Mouse (Mus musculus) midbrain, embryonic 16.5 days (tissue): Measurements from ENCODE around the gene Vav1. TPM values are rescaled to one million over a fixed set of nuclear protein-coding genes. Genes with fewer than 3 reads are reported as not detected.

Experiments
- ATAC-seq: fragments of 200-750 bp; cut with Nextera tagmentation; 2 replicates; pipeline ENCODE4 v1.8.0; 2017; ENCODE audit warnings: moderate TSS enrichment
- H3K27ac ChIP-seq: fragments of 300-500 bp; sonication (generic); 2 replicates; pipeline ENCODE4 v1.5.1; 2014; ENCODE audit warnings: mild to moderate bottlenecking, low read length, mixed read lengths
- H3K27me3 ChIP-seq: fragments of 300-500 bp; sonication (generic); 2 replicates; pipeline ENCODE4 v1.6.1; 2014; ENCODE audit warnings: low read depth, low read length, mixed read lengths; ENCODE audit not compliant: control insufficient read depth, insufficient read depth
- H3K36me3 ChIP-seq: fragments of 300-500 bp; sonication (generic); 2 replicates; pipeline ENCODE4 v1.6.1; 2014; ENCODE audit warnings: mild to moderate bottlenecking, low read length, moderate library complexity, mixed read lengths; ENCODE audit not compliant: control insufficient read depth, insufficient read depth
- H3K4me1 ChIP-seq: fragments of 300-500 bp; sonication (generic); 2 replicates; pipeline ENCODE4 v1.6.1; 2014; ENCODE audit warnings: mild to moderate bottlenecking, low read length, mixed read lengths; ENCODE audit not compliant: control insufficient read depth, insufficient read depth
- H3K4me2 ChIP-seq: fragments of 300-500 bp; sonication (generic); 2 replicates; pipeline ENCODE4 v1.6.1; 2014; ENCODE audit warnings: mild to moderate bottlenecking, low read length, mixed read lengths
- H3K4me3 ChIP-seq: fragments of 300-500 bp; sonication (generic); 2 replicates; pipeline ENCODE4 v1.5.1; 2014; ENCODE audit warnings: low read depth, mild to moderate bottlenecking, low read length, moderate library complexity, mixed read lengths
- H3K9ac ChIP-seq: fragments of 300-500 bp; sonication (generic); 2 replicates; pipeline ENCODE4 v1.6.1; 2014; ENCODE audit warnings: low read depth, low read length, mixed read lengths
- H3K9me3 ChIP-seq: fragments of 300-500 bp; sonication (generic); replicated peaks from 2 replicates; pipeline ENCODE4 v1.6.1; 2014; ENCODE audit warnings: mild to moderate bottlenecking, low read length, mixed read lengths; ENCODE audit not compliant: control insufficient read depth, poor library complexity, severe bottlenecking
- WGBS: fragments of 180-500 bp; shearing (Covaris S2); extraction: QIAGEN DNeasy Blood & Tissue Kit; methylation state at CpG from one replicate; pipeline ENCODE4 v1.1.7; 2014; 5-methylcytosine and 5-hydroxymethylcytosine counted together
- polyA plus RNA-seq: library from polyadenylated mRNA; unstranded; fragments of >200 nt; fragmentation: Nextera tagmentation; extraction: Ambion mirVana; gene quantifications from 2 replicates; pipeline ENCODE4 v1.2.1, GENCODE M21; 2015

Gene Vav1
- polyA plus RNA-seq, 1 experiment from 2014 or later: 1.3 TPM

DNA sequence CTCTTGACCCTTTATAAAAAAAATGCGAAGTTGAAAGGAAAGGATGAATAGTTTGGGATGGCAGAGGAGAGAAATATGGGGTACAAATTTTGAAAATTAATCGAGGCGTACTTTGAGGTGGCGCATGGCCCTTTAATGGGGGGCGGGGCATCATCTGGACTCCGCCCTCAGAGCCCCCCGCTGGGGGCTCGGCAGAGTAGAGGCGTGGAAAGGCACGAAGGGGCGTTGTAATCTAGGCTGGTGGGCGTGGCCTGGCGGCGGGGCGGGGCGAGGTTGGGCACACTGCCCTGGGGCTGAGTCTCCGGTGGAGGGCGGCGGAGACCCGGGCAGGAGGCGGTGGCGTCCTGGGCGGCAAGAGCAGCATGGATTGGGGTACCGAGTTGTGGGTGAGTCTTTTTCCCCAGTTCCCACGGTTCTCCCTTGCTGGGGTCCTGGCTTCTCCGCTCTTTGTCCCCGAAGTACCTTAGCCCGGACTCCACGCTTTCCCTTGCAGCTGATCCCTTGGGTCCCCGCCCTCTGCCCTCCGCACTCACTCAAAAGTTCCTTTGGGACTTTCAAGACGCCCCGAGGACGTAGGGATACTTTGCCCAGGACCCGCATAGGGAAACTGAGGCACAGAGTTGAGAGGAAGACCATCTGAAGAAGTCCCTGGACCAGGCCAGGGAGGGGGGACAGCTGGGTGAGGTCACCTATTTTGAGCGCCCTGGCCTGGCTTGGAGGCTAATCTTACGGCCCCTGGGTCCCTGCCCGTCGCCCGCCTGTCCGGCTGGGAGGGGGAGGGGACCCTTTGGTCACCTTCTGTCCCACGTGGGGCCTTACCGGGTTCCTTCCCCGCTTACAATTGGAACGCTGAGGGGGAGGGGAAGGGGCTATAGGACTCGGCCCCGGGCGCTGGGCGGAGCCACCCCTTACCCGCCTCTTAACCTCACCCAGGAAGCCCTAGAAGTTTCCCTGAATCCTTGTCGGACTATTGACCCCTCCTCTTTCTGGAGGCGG lies 29.4 kb upstream of the Vav1 start, which contains the start of gene Trip10:
TSS of gene Trip10 (plus strand) at position 270 of the 996 bp plus-strand sequence.
- Histone ChIP-seq H3K36me3 (0 out of 2 replicates have a peak, but pooled peaks cover 2% of the 10 kb centered on the region), H3K9me3 (no peaks in the 10 kb centered on the region), H3K4me3 (peak within 1 kb of the TSS; percentile 53), H3K4me1 (peaks cover 24% of the 10 kb centered on the region), H3K27ac (peak within 1 kb of the TSS; percentile 71), H3K27me3 (no peaks in the 10 kb centered on the region; the same call in 1 of the 2 replicates), H3K4me2 (peak within 1 kb of the TSS; percentile 94), H3K9ac (peak within 1 kb of the TSS; percentile 52)
- under 1% methylated on average over 50 of the region's 52 CpGs for WGBS
- no peak for ATAC-seq

DNA sequence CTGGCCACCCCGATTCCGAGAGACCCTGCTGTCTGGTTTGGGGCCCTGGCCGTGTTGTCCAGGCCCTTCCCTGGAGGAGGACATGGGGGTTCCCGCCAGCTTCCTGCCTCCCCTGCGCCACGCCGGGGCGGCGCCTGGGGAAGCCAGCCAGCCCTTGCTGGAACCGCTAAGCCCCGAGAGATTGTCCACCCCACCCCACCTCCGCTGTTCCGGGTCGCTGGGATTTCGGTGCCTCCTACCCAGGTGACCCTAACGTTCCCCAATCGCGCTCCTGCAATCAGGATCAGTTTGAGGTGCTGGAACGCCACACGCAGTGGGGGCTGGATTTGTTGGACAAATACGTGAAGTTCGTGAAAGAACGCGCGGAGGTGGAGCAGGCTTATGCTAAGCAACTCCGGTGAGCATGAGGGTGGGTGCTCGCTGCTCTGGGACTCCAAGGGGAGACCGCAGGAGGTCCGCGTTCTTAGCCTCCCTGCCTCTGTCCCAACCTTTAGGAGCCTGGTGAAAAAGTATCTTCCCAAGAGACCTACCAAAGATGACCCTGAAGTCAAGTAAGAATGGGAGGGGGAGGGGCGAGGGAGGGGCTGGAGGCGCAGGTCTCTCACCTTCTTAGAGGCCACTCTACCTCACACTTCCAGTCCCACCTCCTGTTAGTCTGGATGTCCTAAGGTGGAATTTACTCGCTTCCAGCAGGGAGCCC lies 28.3 kb upstream of the Vav1 start:
- WGBS: 5% methylated on average over 33 of the region's 33 CpGs
- no peak for ATAC-seq
- no peak overlapping the region for H3K27ac ChIP-seq

DNA sequence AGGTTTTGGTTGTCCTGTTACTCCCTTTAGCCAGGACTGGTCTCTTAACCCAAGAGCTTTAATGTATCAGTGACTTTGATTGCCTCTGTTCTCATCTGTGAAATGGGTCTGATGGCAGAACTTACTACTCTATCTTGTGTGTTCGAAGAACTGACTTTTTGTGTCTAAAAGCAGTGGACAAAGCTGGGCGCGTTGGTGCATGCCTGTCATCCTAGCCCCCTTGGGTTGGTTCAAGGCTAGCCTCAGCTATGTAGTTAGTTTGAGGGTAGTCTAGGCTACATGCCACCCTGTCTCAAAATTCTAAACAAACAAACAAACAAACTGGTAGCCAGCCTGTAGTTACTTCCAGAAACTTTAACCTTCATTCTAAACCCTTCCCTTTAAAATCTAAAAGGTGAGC lies 27.5 kb upstream of the Vav1 start:
- Histone ChIP-seq H3K9me3 (no peaks in the 10 kb centered on the region), H3K4me2 (no peak overlapping the region), H3K27ac (no peak overlapping the region), H3K9ac (no peak overlapping the region), H3K36me3 (0 out of 2 replicates have a peak, but pooled peaks cover 2% of the 10 kb centered on the region), H3K4me3 (no peak overlapping the region), H3K4me1 (peaks cover 23% of the 10 kb centered on the region), H3K27me3 (no peaks in the 10 kb centered on the region; the same call in 1 of the 2 replicates)
- 96% methylated on average over 3 of the region's 3 CpGs for WGBS
- ATAC-seq: no peak

More for the DNA sequence above, 28.3 kb upstream of the Vav1 start:
- Histone ChIP-seq H3K27me3 (no peaks in the 10 kb centered on the region; the same call in 1 of the 2 replicates), H3K4me3 (peak overlapping the region; percentile 53), H3K9ac (peak overlapping the region; percentile 52), H3K4me2 (peak overlapping the region; percentile 94), H3K36me3 (0 out of 2 replicates have a peak, but pooled peaks cover 2% of the 10 kb centered on the region), H3K4me1 (peaks cover 24% of the 10 kb centered on the region), H3K9me3 (no peaks in the 10 kb centered on the region)

DNA sequence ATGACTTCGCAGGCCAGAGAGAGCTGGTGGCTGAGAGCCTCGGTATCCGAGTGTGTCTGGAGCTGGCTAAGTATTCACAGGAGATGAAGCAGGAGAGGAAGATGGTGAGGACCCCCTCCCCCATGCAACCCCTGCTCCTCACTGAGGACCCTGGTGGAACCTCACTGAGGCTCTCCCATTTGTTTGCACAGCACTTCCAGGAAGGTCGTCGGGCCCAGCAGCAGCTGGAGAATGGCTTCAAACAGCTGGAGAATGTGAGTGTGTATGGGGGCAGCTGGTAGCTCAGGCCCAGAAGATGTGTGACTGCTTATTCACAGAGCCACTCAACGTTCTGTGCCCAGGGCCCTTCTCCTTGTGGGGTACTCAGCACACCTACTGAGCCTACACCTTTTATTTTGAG lies 25.6 kb upstream of the Vav1 start:
- Histone ChIP-seq H3K4me1 (peaks cover 17% of the 10 kb centered on the region), H3K9ac (no peak overlapping the region), H3K9me3 (no peaks in the 10 kb centered on the region), H3K27me3 (no peaks in the 10 kb centered on the region; the same call in 1 of the 2 replicates), H3K4me2 (no peak overlapping the region), H3K27ac (no peak overlapping the region), H3K4me3 (no peak overlapping the region), H3K36me3 (0 out of 2 replicates have a peak, but pooled peaks cover 2% of the 10 kb centered on the region)
- no peak for ATAC-seq
- WGBS: 81% methylated on average over 4 of the region's 6 CpGs

DNA sequence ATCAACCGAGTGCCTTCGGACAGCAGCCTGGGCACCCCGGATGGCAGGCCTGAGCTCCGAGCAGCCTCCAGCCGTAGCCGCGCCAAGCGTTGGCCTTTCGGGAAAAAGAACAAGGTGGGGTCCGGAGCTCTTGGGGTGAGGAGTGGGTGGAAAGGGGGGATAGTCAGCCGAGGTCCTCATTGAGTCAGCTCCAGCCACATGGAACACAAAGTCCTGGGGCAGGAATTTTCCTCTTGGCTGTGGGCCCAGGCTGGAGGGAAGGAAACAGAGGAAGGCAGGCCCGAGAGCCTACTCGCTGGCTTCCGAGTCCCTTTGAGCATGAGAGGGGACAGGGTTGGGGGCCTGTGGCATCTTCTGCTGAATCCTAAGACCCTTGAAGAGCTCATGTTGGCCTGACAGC lies 23.5 kb upstream of the Vav1 start:
- Histone ChIP-seq H3K4me2 (no peak overlapping the region), H3K27me3 (no peaks in the 10 kb centered on the region), H3K9me3 (no peaks in the 10 kb centered on the region), H3K9ac (no peak overlapping the region), H3K36me3 (peaks cover 2% of the 10 kb centered on the region; the same call in 1 of the 2 replicates), H3K4me3 (no peak overlapping the region), H3K27ac (no peak overlapping the region), H3K4me1 (peaks cover 2% of the 10 kb centered on the region)
- ATAC-seq: no peak
- WGBS: 89% methylated on average over 14 of the region's 14 CpGs

DNA sequence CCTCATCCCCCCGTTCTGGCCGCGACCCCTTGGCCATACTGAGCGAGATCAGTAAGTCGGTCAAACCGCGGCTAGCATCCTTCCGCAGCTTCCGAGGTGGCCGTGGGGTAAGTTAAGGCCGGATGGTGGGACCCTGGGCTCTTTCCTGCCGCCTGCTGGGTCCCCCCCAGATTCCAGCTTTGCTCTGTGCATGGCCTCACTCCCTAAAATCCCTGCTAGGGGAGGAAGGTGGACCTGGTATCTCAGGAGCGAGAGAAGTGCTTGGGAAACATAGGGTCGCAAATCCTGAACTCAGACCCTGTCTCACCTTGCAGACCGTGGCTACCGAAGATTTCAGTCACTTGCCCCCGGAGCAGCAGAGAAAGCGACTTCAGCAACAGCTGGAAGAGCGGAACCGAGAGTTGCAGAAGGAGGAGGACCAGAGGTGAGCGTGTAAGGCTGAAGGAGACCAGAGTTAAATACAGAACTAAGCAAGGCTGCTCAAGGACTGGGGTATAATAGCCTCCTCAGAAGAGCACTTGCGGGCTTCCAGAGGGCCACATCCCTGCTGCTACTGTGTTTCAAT lies 21.9 kb upstream of the Vav1 start:
- Histone ChIP-seq H3K27me3 (no peaks in the 10 kb centered on the region), H3K4me3 (no peak overlapping the region), H3K4me1 (no peaks in the 10 kb centered on the region), H3K9ac (no peak overlapping the region), H3K36me3 (peaks cover 2% of the 10 kb centered on the region; the same call in 1 of the 2 replicates), H3K27ac (no peak overlapping the region), H3K4me2 (no peak overlapping the region), H3K9me3 (no peaks in the 10 kb centered on the region)
- WGBS: 96% methylated on average over 22 of the region's 22 CpGs
- ATAC-seq: no peak

DNA sequence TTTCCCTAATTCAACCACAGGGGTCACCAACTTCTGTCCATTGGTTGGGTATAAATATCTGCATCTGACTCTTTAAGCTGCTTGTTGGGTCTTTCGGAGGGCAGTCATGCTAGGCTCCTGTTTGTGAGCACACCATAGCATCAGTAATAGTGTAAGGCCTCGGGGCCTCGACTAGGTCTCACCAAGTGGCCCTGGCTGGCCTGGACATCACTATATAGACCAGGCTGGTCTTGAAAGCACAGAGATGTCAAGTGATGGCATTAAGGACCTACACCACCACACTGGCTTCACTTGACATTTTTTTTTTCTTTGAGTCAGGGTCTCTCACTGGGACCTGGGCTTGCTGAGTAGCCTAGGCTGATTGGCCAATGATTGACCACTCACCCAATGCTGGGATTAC lies 20.7 kb upstream of the Vav1 start:
- no peak overlapping the region for H3K9ac ChIP-seq
- ATAC-seq: no peak
- no peak overlapping the region for H3K27ac ChIP-seq
- H3K4me1 ChIP-seq: no peaks in the 10 kb centered on the region
- H3K4me3 ChIP-seq: no peak overlapping the region
- peaks cover 2% of the 10 kb centered on the region; the same call in 1 of the 2 replicates for H3K36me3 ChIP-seq
- no peaks in the 10 kb centered on the region for H3K27me3 ChIP-seq
- WGBS: 99% methylated on average over 3 of the region's 3 CpGs
- H3K4me2 ChIP-seq: no peak overlapping the region
- no peaks in the 10 kb centered on the region for H3K9me3 ChIP-seq

DNA sequence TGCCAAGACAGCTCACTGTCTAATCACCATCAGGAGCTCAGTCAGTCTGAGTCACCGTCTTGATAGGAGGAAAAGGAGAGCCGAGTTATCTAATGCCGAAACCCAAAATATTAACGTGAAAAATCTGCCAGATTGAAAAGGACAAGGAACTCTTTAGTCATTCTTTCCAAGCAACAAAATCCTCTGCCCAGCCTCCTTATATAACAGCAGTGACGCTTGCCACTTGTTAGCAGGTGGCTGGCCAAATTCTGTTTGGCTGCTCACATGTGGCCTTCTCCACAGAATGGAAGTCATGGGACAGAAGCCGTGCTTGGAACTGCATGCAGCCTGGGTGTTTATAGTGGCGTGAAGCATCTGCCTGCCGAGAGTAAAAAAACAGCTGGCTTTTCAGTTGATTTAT lies 19.2 kb upstream of the Vav1 start:
- H3K4me3 ChIP-seq: no peak overlapping the region
- H3K27me3 ChIP-seq: no peaks in the 10 kb centered on the region
- 90% methylated on average over 8 of the region's 8 CpGs for WGBS
- no peaks in the 10 kb centered on the region; the same call in 1 of the 2 replicates for H3K36me3 ChIP-seq
- no peak overlapping the region for H3K27ac ChIP-seq
- no peaks in the 10 kb centered on the region for H3K4me1 ChIP-seq
- no peak overlapping the region for H3K9ac ChIP-seq
- no peak for ATAC-seq
- H3K9me3 ChIP-seq: no peaks in the 10 kb centered on the region
- H3K4me2 ChIP-seq: no peak overlapping the region
